Mouse (Mus musculus) lung, adult 2 months (tissue): Measurements from ENCODE around the gene Mylpf.

Source experiments
- CTCF ChIP-seq: fragments of 200-500 bp; IDR thresholded peaks from 2 replicates; pipeline ENCODE4 v1.5.1; 2011; ENCODE audit warnings: mild to moderate bottlenecking, low read length, control low read depth; ENCODE audit not compliant: insufficient read depth
- POLR2A ChIP-seq: fragments of 200-500 bp; IDR thresholded peaks from 2 replicates; pipeline ENCODE4 v1.6.1; 2011; ENCODE audit warnings: low read depth, mild to moderate bottlenecking, control low read depth, low read length, borderline replicate concordance; ENCODE audit errors: extremely low read depth

DNA sequence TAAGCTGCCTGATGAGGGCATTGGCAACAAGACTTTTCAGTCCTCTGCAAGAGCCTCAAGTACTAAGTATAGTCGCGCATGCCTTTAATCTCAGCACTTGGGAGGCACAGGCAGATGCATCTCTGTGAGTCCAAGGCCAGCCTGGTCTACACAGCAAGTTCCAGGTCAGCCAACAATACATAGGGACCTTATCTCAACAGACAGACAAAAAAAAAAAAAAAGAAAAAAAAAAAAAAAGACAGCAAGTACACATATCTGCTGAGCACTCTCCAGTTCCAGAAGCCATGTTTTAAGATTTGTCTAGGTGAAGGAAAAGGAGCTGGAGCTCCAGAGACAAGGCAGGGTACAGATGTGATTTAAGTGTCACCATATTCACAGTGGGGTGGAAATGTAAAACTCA lies 47.3 kb downstream of the Mylpf start:
- TF ChIP-seq CTCF, result no peak
- TF ChIP-seq POLR2A, result no peak
